Mouse (Mus musculus): ENCODE measurements around the gene Olfr702. TPM values are rescaled to one million over a fixed set of nuclear protein-coding genes. Genes with fewer than 3 reads are reported as not detected.

Olfr702 gene
- not detected in 2 replicates for polyA plus RNA-seq (2012; rRNA removed)

DNA sequence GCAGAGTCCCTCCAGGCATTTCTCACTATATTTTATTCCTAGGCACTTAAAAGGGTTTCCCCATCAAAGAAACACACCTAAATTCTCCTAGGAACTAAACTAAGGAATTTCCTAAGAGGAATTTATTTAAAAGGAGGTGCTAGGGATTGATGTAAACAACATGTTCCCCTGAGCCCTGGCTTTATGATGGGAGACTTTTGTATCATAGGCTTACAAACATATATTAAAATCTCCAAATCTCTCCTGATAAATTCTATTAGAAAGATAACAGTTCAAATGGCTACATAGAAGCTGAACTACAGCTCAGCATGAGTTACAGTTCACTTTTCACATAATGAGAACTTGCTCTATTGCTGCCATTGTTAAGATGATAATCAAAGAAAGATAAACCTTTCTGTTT lies at the start of gene Olfr702:
Gene Olfr702, minus strand, starts transcription at position 101 of the 400 bp plus-strand sequence.

DNA sequence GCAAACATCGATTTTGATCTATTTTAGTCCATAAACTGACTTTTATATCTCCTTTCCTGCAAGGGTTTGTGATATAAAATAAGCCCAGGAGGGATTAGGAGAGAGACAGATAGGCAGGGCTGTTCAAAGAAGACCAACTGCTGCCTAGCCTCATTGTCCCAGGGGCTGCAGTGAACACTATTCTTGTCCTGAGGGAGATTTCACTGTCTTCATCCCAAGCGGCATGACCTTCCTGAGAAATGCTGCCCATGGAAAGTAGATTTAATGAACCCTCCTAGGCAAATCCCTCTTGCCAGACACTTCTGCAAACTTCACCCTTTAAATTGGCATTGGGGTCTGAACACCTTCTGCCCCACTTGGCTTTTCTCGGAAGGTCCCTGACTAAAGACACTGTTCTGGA lies 43.1 kb upstream of the Olfr702 start, which contains the start of gene Olfr705:
Gene Olfr705, minus strand, starts transcription at position 101 of the 400 bp plus-strand sequence.

DNA sequence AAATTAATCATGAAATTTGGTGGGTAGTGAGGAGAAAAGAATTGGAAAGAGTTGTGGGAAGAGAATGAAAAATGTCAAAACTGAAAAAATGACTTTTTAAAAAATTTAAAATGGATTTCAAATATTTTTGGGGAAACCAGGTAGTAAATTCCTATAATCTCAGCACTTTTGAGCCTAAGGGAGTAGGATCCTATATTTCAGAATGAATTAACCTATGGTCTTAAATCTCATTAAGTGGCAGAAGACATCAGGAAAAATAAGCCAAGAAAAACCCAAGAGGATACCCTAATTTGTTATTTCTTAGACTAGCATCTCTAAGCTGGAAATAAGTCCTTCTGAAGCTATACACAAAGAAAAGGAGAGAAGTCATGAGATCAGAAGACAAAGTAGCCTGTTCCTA lies 29.2 kb upstream of the Olfr702 start, which contains the start of gene Olfr704:
Gene Olfr704, plus strand, starts transcription at position 301 of the 400 bp plus-strand sequence.

DNA sequence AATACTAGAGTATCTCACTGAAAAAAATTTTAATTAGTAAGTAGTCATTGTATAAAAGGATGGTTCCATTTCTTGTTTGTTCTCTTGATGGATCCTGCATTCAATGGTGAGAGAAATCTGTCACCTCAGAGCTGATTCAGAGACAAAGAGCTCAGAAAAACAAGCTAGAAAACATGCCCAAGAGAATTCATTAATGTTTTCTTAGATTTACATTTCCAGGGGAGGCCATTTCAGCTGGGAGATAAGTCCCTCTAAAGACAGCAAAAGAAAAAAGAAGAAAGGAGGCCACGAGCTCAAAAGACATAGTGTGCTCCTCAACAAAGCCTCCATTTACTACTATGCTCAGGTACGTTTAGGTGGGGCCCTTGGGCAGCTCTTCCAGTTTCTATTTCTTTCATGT lies 9.4 kb upstream of the Olfr702 start, which contains the start of gene Olfr703:
Gene Olfr703, plus strand, starts transcription at position 301 of the 400 bp plus-strand sequence.

DNA sequence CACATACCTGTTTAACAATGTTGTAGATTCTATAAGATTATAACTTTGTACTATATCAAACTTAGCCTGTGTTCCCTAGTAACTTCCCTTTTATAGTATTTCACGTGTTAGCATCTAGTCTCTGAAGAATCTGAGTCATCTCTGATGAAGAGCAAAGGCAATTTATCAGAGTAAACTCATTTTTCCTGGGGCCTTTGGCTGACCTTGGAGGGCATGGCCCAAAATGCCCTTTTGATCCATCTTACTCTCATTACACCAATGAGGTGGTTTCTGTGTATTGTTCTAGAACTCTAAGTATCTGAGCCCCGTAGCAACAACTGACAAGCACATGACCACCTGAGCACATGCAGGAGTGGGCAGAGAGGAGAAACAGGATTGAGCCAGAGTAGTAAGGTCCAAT lies 19.9 kb downstream of the Olfr702 start, which contains the start of gene Olfr701:
Gene Olfr701, plus strand, starts transcription at position 301 of the 400 bp plus-strand sequence.

DNA sequence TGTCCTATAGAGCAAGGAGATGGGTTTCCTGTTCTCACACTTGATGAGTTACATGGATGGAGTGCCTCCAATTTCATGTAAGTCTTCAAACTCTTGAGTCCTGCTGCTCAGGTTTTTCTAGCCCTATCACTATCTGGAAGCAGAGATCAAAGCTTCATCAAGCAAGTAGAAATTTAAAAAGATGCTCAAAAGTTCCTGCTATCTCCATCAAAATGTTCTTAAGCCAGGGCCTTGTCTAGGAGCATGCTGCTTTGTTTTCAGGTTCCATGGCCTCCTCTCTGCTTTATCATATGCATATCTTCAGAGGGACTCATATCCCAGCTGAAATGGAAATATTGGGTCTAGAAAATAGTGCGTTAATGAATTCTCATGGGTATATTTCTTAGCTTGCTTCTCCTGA lies 25.0 kb downstream of the Olfr702 start, which contains the start of gene Olfr700:
Gene Olfr700, minus strand, starts transcription at position 101 of the 400 bp plus-strand sequence.

DNA sequence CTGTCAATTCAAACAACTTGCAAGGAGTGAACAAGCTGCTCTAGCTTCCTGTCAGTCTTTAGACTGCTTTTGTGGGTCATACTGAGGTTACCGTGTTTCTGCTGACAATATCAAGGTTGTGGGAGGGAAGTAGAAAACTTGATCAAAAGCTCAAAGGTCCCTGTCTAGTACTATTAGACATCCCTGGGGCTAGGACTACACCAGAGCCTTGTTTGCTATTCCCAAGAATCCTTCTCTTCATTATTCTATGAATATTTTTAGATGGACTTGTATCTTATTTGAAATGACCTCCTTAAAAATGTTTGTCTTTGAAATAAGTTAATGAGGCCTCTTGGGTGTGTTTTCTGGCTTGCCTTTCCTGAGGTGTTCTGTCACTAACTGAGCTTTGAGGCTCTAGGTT lies 40.6 kb downstream of the Olfr702 start, which contains the start of gene Olfr699:
Gene Olfr699, minus strand, starts transcription at position 101 of the 400 bp plus-strand sequence.

Other genes starting within 250 kb of the Olfr702 start
- gene Olfr693, start 153.3 kb downstream of the Olfr702 start, polyA plus RNA-seq (2012; rRNA removed), result not detected in 2 replicates
- not detected in 2 replicates for gene Olfr694, start 142.1 kb downstream of the Olfr702 start, polyA plus RNA-seq (2012; rRNA removed)
- not detected in 2 replicates for gene Olfr695, start 117.5 kb downstream of the Olfr702 start, polyA plus RNA-seq (2012; rRNA removed)
- not detected in 2 replicates for gene Olfr697, start 91.5 kb downstream of the Olfr702 start, polyA plus RNA-seq (2012; rRNA removed)
- not detected in 2 replicates for gene Olfr698, start 78.5 kb downstream of the Olfr702 start, polyA plus RNA-seq (2012; rRNA removed)
- gene Olfr699, start 40.7 kb downstream of the Olfr702 start, polyA plus RNA-seq (2012; rRNA removed), result not detected in 2 replicates
- not detected in 2 replicates for gene Olfr700, start 25.1 kb downstream of the Olfr702 start, polyA plus RNA-seq (2012; rRNA removed)
- gene Olfr701, start 19.8 kb downstream of the Olfr702 start, polyA plus RNA-seq (2012; rRNA removed), result not detected in 2 replicates
- gene Olfr703, start 9.5 kb upstream of the Olfr702 start, polyA plus RNA-seq (2012; rRNA removed), result not detected in 2 replicates
- gene Olfr704, start 29.3 kb upstream of the Olfr702 start, polyA plus RNA-seq (2012; rRNA removed), result not detected in 2 replicates
- not detected in 2 replicates for gene Olfr705, start 43.0 kb upstream of the Olfr702 start, polyA plus RNA-seq (2012; rRNA removed)
- gene Olfr706, start 54.3 kb upstream of the Olfr702 start, polyA plus RNA-seq (2012; rRNA removed), result not detected in 2 replicates
- gene Olfr707, start 67.3 kb upstream of the Olfr702 start, polyA plus RNA-seq (2012; rRNA removed), result not detected in 2 replicates
- gene Olfr1532-ps1, start 74.1 kb upstream of the Olfr702 start, polyA plus RNA-seq (2012; rRNA removed), result not detected in 2 replicates
- not detected in 2 replicates for gene Olfr709-ps1, start 98.3 kb upstream of the Olfr702 start, polyA plus RNA-seq (2012; rRNA removed)
- gene Olfr710, start 114.4 kb upstream of the Olfr702 start, polyA plus RNA-seq (2012; rRNA removed), result not detected in 2 replicates
- gene Olfr6, start 130.0 kb upstream of the Olfr702 start, polyA plus RNA-seq (2012; rRNA removed), result not detected in 2 replicates
- not detected in 2 replicates for gene Olfr711, start 141.6 kb upstream of the Olfr702 start, polyA plus RNA-seq (2012; rRNA removed)
- not detected in 2 replicates for gene Olfr2, start 172.2 kb upstream of the Olfr702 start, polyA plus RNA-seq (2012; rRNA removed)
- not detected in 2 replicates for gene Olfr713, start 197.3 kb upstream of the Olfr702 start, polyA plus RNA-seq (2012; rRNA removed)
- gene Olfr714, start 237.1 kb upstream of the Olfr702 start, polyA plus RNA-seq (2012; rRNA removed), result not detected in 2 replicates